Mouse (Mus musculus) gastrocnemius, adult 2 months (tissue): ENCODE measurements around the gene Thra. TPM values are rescaled to one million over a fixed set of nuclear protein-coding genes. Genes with fewer than 3 reads are reported as not detected.
A peak's percentile ranks its signal among the peaks of the same experiment; 100 is the strongest.

ENCODE experiments used
- DNase-seq: peaks from one replicate; pipeline ENCODE4 v3.0.0; 2022
- H3K27ac ChIP-seq: fragments of 200-600 bp; 2 replicates; pipeline ENCODE4 v1.8.1; 2022; ENCODE audit warnings: mild to moderate bottlenecking
- H3K4me3 ChIP-seq: fragments of 200-600 bp; 2 replicates; pipeline ENCODE4 v1.8.1; 2022; ENCODE audit warnings: mild to moderate bottlenecking, moderate library complexity
- CTCF ChIP-seq: fragments of 200-600 bp; IDR thresholded peaks from 2 replicates; pipeline ENCODE4 v1.8.1; 2022; ENCODE audit warnings: antibody characterized with exemption, mild to moderate bottlenecking, moderate library complexity
- intact Hi-C: fragments of 180-260 bp; cut with DNase I; formaldehyde crosslinking; loops from one replicate; pipeline ENCODE4 v1.15.1; 2025
- total RNA-seq, 2 experiments: library from RNA; stranded (reverse); gene quantifications; 2 replicates each; pipeline ENCODE4 v1.2.3; 2021

Gene Thra
- total RNA-seq, 2 experiments from 2014 or later: 78.8 to 96.8 TPM

DNA sequence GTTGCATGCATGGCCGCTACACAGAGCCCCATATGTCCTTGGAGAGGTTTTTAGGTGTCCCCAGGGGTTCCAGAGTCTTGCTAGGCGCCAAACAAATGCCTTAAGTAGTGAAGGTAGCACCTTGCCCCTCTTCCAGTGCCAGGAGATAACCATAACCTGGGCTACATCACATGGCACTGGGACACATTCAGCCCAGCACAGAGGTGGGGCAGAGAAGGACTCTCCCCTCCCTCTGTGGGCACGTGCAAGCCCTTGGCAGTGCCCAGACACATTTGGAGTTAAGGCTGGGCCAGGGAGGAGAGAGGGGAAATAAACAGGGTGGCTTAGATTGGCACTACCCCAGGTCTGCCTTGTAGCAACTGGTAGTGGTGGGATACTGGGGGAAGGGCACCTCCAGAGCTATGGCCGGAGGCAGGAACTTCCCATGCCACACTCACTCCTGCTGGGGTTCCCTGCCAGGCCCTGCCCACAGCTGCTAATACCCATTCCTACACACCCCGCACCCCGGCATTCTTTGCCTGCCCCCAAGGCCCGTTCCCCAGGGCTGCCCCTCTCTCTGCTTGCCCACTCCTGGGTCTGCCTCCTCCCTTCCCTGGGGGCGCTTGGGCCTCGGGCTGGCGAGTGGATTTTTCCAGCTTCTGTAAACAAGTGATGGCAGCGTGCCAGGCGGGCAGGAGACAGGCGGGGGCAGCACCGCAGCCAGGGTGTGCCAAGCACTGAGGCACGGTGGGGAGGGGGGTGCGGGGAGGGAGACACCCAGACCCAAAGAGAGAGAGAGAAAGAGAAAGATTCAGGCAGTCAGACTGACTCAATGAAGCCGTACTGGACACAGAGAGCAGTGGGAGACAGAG is 10.1 kb downstream of the Thra start:
- peak; percentile 77 for DNase-seq
- Histone ChIP-seq H3K4me3 (peak overlapping the region; percentile 66), H3K27ac (peak overlapping the region; percentile 100)
- intact Hi-C loops: no loop called here
- TF ChIP-seq CTCF: no peak

DNA sequence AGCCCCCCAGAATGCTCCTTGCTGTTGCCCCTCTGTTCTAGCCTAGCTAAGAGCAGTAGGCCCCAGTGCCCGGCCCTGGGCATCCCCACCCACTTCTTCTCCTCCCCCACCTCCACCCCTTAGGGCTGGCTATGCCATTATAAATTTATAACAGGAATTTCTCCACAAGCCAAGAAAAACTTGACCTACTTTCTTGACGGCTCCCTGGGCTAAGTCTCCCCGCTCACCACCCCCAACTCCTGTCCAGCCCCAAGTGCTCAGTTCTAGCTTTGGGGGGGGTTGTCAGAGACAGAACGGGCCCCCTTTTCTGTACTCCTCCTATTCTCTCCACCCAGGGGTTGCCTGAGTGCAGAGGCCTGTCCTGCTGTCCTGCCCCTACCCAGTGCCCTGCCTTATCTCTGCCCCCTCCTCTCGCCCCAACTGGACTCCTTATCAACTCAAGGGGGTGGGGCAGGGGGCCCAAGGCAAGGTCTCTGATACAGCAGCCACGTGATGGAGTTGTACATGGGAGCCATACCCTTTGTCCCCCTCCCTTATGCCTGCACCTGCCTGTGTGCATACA is 10.9 kb downstream of the Thra start:
- Histone ChIP-seq H3K27ac (peak overlapping the region; percentile 100), H3K4me3 (peak overlapping the region; percentile 66)

DNA sequence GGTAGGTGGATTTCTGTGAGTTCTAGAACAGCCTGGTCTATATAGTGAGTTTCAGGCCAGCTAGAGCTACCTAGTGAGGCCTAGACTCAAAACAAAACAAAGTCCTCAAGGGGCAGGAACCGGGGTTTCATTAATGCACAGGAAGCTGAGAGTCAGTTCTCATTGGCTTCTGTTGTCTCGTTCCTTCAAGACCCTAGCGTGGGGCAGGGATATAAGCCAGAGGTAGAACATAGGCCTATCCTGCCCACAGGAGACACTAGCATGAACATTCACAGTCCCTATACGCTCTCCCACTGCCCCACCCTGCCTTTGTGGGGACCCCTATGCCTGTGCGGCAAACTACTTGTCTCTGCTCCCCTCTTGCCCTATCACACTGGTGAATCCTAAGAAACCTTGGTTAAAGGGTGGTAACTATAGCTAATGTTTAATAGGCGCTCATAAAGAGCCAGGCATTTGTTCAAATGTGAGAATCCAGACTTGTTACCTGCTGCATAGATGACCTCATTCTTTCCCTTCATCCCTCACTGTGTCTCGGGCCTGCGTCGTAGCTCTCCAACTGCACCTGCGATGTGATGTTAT is 12.2 kb downstream of the Thra start:
- intact Hi-C loops: no loop called here

More for the DNA sequence above, 10.9 kb downstream of the Thra start:
- DNase-seq: peak; percentile 32
- no peak for TF ChIP-seq CTCF
- intact Hi-C loops: no loop called here

DNA sequence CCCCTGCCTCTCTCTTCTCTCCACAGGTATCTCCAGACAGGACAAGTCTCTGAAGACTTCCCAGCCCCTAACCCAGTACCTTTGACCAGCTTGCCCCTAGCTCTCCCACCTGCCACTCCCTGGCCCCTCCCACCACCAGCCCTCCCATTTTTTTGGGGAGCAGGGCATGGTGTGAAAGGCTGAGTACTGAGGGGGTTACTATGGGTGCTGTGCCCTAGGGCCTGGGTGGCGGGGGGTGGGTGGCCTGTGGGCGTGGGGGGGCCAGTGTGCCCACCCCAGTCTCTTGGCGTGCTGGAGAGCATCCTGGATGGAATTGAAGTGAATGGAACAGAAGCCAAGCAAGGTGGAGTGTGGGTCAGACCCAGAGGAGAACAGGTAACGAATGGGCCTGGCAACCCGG is 12.8 kb downstream of the Thra start:
- intact Hi-C loops: no loop called here
- peak; percentile 16 for DNase-seq

More for the DNA sequence above, 12.2 kb downstream of the Thra start:
- H3K4me3 ChIP-seq: no peak overlapping the region
- TF ChIP-seq CTCF: no peak
- peak; percentile 15 for DNase-seq
- H3K27ac ChIP-seq: peak overlapping the region; percentile 100

DNA sequence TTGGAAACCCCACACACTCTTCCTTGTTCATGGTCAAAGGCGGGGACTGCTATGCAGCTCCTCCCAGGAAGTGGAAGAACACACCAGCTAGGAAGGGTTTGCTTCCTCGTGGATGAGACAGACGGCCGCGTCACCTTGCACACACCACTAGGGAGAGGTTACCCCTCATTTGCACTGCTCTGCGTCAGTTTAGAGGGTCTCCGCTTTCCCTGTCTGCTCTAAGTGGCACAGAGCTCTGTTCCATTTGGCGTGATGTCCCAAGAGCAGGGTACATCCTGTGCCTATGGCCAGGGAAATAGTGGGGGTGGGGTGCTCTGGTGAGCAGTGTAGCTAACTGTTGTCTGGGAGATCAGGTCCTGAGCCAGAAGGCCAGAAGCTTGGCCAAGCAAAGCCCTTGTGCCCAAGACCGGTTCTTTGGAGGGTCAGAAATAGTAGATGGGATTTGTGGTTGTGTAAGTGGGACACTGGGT is 13.7 kb downstream of the Thra start:
- peak overlapping the region; percentile 44 for H3K4me3 ChIP-seq
- TF ChIP-seq CTCF: no peak
- intact Hi-C loops: no loop called here
- H3K27ac ChIP-seq: peak overlapping the region; percentile 100
- peak; percentile 71 for DNase-seq

More for the DNA sequence above, 12.8 kb downstream of the Thra start:
- no peak for TF ChIP-seq CTCF
- peak overlapping the region; percentile 100 for H3K27ac ChIP-seq
- H3K4me3 ChIP-seq: no peak overlapping the region

DNA sequence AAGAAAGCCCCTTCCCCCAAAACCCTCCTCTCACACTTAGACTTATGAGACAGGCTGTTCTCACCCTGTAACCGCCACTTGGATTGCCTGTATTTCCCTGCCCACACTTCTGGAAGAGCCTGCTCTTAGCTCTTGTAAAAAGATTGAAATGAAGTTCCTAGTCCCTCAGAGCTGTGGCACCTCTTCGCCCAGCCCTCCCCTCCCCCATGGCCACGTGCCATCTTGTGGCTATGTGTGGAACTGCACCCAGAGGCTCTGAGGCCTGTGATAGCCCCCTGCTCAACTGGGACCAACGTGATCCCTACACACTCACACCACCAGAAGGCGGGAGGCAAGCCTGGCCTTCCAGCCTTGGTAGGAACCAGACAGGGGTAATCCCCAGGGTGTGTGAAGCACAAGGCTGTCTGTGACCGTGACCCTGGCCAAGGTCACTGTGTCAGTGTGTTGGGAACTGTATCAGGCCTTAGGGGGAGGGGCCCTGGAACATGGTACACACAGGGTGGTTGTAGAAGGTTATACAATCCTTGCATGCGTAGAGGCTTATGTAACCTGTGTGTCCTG is 14.3 kb downstream of the Thra start:
- Histone ChIP-seq H3K27ac (peak overlapping the region; percentile 100), H3K4me3 (peak overlapping the region; percentile 44)
- DNase-seq: peak; percentile 84
- intact Hi-C loops: no loop called here
- TF ChIP-seq CTCF: peak; percentile 89

DNA sequence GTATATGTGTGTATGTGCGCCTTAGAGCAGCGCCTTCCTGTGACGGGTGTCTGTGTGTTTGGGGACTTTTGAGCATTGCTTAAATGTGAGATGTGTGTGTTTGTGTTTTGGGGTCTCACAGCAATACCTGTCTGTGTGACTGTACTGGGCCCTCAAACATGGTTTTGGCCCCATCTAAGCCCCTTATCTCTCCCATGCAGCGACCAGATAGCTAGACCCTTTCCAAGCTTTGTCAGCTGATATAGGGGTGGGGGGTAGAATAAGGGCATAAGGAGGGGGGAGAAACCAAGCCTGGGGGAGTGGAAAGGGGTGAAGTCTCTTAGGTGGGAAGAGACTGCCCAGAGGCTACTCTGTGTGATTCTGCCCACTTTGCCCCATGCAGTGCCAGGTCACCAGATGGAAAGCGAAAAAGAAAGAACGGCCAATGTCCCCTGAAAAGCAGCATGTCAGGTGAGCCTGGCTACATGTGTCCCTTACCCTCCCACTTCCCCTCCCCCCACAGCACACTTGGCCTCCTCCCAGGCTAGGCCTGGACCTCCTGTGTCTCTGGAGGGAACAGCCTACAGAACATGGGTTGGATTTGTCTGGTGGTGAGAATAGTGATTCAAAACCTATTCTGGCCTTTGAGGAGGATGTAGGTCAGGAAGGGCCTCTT is 15.4 kb downstream of the Thra start:
- peak; percentile 34 for DNase-seq
- no peak overlapping the region for H3K4me3 ChIP-seq
- H3K27ac ChIP-seq: peak overlapping the region; percentile 100
- no peak for TF ChIP-seq CTCF
- intact Hi-C loops: no loop called here

DNA sequence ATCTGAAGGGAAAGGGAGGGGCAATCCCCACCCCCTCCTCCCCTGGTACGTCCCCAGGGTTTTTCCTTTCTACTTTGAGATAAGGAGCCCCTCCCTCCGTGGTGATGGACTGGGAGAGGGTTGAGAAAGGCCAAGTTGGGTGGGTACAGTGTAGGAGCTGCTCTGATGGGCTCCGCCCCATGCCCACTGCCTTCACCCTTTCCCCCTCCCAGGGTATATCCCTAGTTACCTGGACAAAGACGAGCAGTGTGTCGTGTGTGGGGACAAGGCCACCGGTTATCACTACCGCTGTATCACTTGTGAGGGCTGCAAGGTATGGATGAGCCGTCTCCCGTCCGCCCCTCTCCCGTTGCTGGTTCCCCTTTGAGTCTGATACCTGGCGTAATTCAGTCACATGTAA is 16.3 kb downstream of the Thra start:
- H3K27ac ChIP-seq: no peak overlapping the region
- TF ChIP-seq CTCF: no peak
- intact Hi-C loops: no loop called here
- H3K4me3 ChIP-seq: no peak overlapping the region
- DNase-seq: no peak

DNA sequence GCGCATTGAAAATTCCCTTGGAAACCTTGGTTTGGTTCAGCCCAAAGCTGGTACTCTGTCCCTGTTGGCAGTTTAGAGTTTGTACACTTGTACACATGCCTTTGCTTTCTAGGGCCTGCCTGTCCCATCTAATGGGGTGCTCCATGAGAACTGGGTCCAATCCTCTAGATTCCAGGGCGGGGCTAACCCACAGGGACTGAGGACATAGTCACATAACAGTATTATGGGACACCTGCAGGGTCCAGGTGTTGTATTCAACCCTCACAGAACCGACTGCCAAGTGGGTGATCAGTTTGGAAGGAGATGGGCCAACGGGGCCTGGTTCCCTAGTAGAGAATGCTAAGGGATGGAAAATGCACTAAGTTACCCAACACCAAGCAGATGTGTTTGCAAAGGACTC is 21.5 kb downstream of the Thra start:
- H3K4me3 ChIP-seq: no peak overlapping the region
- DNase-seq: no peak
- H3K27ac ChIP-seq: peak overlapping the region; percentile 48; the same call in 1 of the 2 replicates
- TF ChIP-seq CTCF: no peak
- intact Hi-C loops: no loop called here

DNA sequence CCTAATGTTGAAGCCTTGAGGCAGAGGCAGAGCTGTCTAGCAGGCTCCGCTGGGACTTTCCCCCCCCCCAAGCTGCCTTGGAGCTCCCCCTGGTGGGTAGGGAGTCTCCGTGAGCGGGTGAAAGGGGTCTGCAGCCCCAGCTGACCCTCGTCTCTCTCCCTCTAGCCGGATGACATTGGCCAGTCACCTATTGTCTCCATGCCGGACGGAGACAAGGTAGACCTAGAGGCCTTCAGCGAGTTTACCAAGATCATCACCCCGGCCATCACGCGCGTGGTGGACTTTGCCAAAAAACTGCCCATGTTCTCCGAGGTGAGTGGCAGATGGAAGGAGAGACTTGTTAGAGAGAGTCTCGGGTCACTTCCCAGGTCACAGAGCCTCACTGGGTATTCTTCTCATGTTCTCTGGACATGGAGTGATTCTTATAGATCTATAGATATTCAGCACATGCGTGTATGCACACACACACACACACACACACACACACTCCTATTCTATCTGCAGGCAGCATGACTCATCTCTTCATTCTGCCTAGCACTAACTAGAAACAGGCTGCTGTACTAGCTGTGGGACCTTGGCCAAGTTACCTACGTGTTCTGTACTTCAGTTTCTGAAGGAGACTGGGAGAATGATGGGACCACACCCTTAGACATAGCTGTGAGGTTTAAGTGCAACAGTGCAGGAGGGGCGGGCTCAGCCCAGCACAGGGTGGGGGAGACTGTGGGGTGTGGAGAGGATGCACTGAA is 22.5 kb downstream of the Thra start:
- intact Hi-C loops: no loop called here
- peak overlapping the region; percentile 56 for H3K27ac ChIP-seq

DNA sequence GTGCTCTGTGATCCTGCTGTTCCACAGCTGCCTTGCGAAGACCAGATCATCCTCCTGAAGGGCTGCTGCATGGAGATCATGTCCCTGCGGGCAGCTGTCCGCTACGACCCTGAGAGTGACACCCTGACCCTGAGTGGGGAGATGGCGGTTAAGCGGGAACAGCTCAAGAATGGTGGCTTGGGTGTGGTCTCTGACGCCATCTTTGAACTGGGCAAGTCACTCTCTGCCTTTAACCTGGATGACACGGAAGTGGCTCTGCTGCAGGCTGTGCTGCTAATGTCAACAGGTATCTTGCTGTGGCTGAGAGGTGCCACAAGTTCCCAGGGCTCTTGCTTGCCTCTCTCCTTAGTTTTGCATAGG is 23.0 kb downstream of the Thra start:
- H3K4me3 ChIP-seq: no peak overlapping the region
- H3K27ac ChIP-seq: peak overlapping the region; percentile 56
- intact Hi-C loops: no loop called here
- TF ChIP-seq CTCF: no peak
- DNase-seq: peak; percentile 30

More for the DNA sequence above, 22.5 kb downstream of the Thra start:
- H3K4me3 ChIP-seq: no peak overlapping the region
- peak; percentile 66 for TF ChIP-seq CTCF
- DNase-seq: peak; percentile 51

DNA sequence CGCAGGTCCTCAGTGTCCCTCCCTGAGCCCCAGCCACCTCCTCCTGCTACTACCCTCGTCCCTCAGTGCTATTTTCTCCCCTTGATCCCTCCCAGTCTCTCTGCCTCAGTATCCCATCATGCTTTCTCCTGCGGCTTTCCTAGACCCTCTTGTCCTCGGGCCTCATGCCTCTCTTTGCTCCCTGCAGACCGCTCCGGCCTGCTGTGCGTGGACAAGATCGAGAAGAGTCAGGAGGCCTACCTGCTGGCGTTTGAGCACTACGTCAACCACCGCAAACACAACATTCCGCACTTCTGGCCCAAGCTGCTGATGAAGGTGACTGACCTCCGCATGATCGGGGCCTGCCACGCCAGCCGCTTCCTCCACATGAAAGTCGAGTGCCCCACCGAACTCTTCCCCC is 23.7 kb downstream of the Thra start:
- DNase-seq: no peak
- intact Hi-C loops: no loop called here
- H3K4me3 ChIP-seq: no peak overlapping the region
- peak overlapping the region; percentile 82 for H3K27ac ChIP-seq
- TF ChIP-seq CTCF: no peak
